Mouse (Mus musculus): ENCODE measurements at regions not wholly inside any gene's neighbourhood (a gene's known extent, or its start where the extent isn't known, plus 50 kb on each side); places are given as distances from the start of the nearest gene placed in this dataset.

GRCm38 (mm10) chr16:52931978-52932377 is 478.1 kb upstream of the Alcam start:
- TF ChIP-seq POLR2A (IDR thresholded peaks at IDR 0.05; ENCODE audit: extremely low read depth, insufficient read depth, low read length) (no peak), CTCF (IDR thresholded peaks at IDR 0.05; ENCODE audit: extremely low read depth, insufficient read depth, low read length) (no peak)
- H3K27ac ChIP-seq (ENCODE audit: insufficient read depth, low read length): no peak overlapping the region
- H3K4me1 ChIP-seq (ENCODE audit: control insufficient read depth, insufficient read depth, low read length): no peaks in the 10 kb centered on the region
- H3K4me3 ChIP-seq (ENCODE audit: insufficient read depth, low read length): no peak overlapping the region

- TF ChIP-seq CTCF (IDR thresholded peaks at IDR 0.05; ENCODE audit: extremely low read depth, insufficient read depth, low read length): no peak
- no peak for TF ChIP-seq POLR2A (IDR thresholded peaks at IDR 0.05; ENCODE audit: extremely low read depth, insufficient read depth, low read length)
- H3K4me1 ChIP-seq (ENCODE audit: control insufficient read depth, insufficient read depth, low read length): no peaks in the 10 kb centered on the region
- H3K27ac ChIP-seq (ENCODE audit: insufficient read depth, low read length): no peak overlapping the region
- no peak overlapping the region for H3K4me3 ChIP-seq (ENCODE audit: insufficient read depth, low read length)
Measured at GRCm38 (mm10) chr16:52892467-52893255, 438.8 kb upstream of the Alcam start.

- Histone ChIP-seq H3K4me1 (ENCODE audit: control insufficient read depth, insufficient read depth, low read length) (no peaks in the 10 kb centered on the region), H3K27ac (ENCODE audit: insufficient read depth, low read length) (no peak overlapping the region)
- no peak for TF ChIP-seq CTCF (IDR thresholded peaks at IDR 0.05; ENCODE audit: extremely low read depth, insufficient read depth, low read length)
- no peak for TF ChIP-seq POLR2A (IDR thresholded peaks at IDR 0.05; ENCODE audit: extremely low read depth, insufficient read depth, low read length)
Measured at GRCm38 (mm10) chr16:52879463-52880114, 425.7 kb upstream of the Alcam start.

GRCm38 (mm10) chr16:52867833-52868232 is 414.0 kb upstream of the Alcam start:
- Histone ChIP-seq H3K4me1 (ENCODE audit: control insufficient read depth, insufficient read depth, low read length) (no peaks in the 10 kb centered on the region), H3K27ac (ENCODE audit: insufficient read depth, low read length) (no peak overlapping the region), H3K4me3 (ENCODE audit: insufficient read depth, low read length) (no peak overlapping the region)
- no peak for TF ChIP-seq POLR2A (IDR thresholded peaks at IDR 0.05; ENCODE audit: extremely low read depth, insufficient read depth, low read length)
- no peak for TF ChIP-seq CTCF (IDR thresholded peaks at IDR 0.05; ENCODE audit: extremely low read depth, insufficient read depth, low read length)

More at GRCm38 (mm10) chr16:52879463-52880114, 425.7 kb upstream of the Alcam start:
- no peak overlapping the region for H3K4me3 ChIP-seq (ENCODE audit: insufficient read depth, low read length)

- H3K27ac ChIP-seq (ENCODE audit: insufficient read depth, low read length): no peak overlapping the region
- TF ChIP-seq POLR2A (IDR thresholded peaks at IDR 0.05; ENCODE audit: extremely low read depth, insufficient read depth, low read length): no peak
- no peak for TF ChIP-seq CTCF (IDR thresholded peaks at IDR 0.05; ENCODE audit: extremely low read depth, insufficient read depth, low read length)
- no peak overlapping the region for H3K4me3 ChIP-seq (ENCODE audit: insufficient read depth, low read length)
Measured at GRCm38 (mm10) chr16:52863554-52863953, 409.7 kb upstream of the Alcam start.

GRCm38 (mm10) chr16:52861263-52861662 is 407.4 kb upstream of the Alcam start:
- no peak overlapping the region for H3K27ac ChIP-seq (ENCODE audit: insufficient read depth, low read length)
- TF ChIP-seq CTCF (IDR thresholded peaks at IDR 0.05; ENCODE audit: extremely low read depth, insufficient read depth, low read length): no peak
- TF ChIP-seq POLR2A (IDR thresholded peaks at IDR 0.05; ENCODE audit: extremely low read depth, insufficient read depth, low read length): no peak
- H3K4me1 ChIP-seq (ENCODE audit: control insufficient read depth, insufficient read depth, low read length): no peaks in the 10 kb centered on the region
- H3K4me3 ChIP-seq (ENCODE audit: insufficient read depth, low read length): no peak overlapping the region

More at GRCm38 (mm10) chr16:52863554-52863953, 409.7 kb upstream of the Alcam start:
- H3K4me1 ChIP-seq (ENCODE audit: control insufficient read depth, insufficient read depth, low read length): no peaks in the 10 kb centered on the region

GRCm38 (mm10) chr16:52858441-52859209 is 404.8 kb upstream of the Alcam start:
- H3K27ac ChIP-seq (ENCODE audit: insufficient read depth, low read length): no peak overlapping the region
- no peaks in the 10 kb centered on the region for H3K4me1 ChIP-seq (ENCODE audit: control insufficient read depth, insufficient read depth, low read length)
- TF ChIP-seq CTCF (IDR thresholded peaks at IDR 0.05; ENCODE audit: extremely low read depth, insufficient read depth, low read length) (no peak), POLR2A (IDR thresholded peaks at IDR 0.05; ENCODE audit: extremely low read depth, insufficient read depth, low read length) (no peak)

GRCm38 (mm10) chr16:52851129-52851528 is 397.3 kb upstream of the Alcam start:
- Histone ChIP-seq H3K4me1 (ENCODE audit: control insufficient read depth, insufficient read depth, low read length) (no peaks in the 10 kb centered on the region), H3K27ac (ENCODE audit: insufficient read depth, low read length) (no peak overlapping the region), H3K4me3 (ENCODE audit: insufficient read depth, low read length) (no peak overlapping the region)
- TF ChIP-seq POLR2A (IDR thresholded peaks at IDR 0.05; ENCODE audit: extremely low read depth, insufficient read depth, low read length): no peak
- no peak for TF ChIP-seq CTCF (IDR thresholded peaks at IDR 0.05; ENCODE audit: extremely low read depth, insufficient read depth, low read length)

More at GRCm38 (mm10) chr16:52858441-52859209, 404.8 kb upstream of the Alcam start:
- H3K4me3 ChIP-seq (ENCODE audit: insufficient read depth, low read length): no peak overlapping the region

- H3K27ac ChIP-seq (ENCODE audit: insufficient read depth, low read length): no peak overlapping the region
- H3K4me3 ChIP-seq (ENCODE audit: insufficient read depth, low read length): no peak overlapping the region
- TF ChIP-seq POLR2A (IDR thresholded peaks at IDR 0.05; ENCODE audit: extremely low read depth, insufficient read depth, low read length): no peak
- H3K4me1 ChIP-seq (ENCODE audit: control insufficient read depth, insufficient read depth, low read length): no peaks in the 10 kb centered on the region
Measured at GRCm38 (mm10) chr16:52818976-52819375, 365.1 kb upstream of the Alcam start.
